Mouse (Mus musculus): ENCODE data around the gene Mrpl9. TPM values are rescaled to one million over a fixed set of nuclear protein-coding genes. Genes with fewer than 3 reads are reported as not detected.

Gene Mrpl9
- 61.7 and 62.7 TPM in 2 replicates for polyA plus RNA-seq (2015; fragmentation: Nextera tagmentation; extraction: Ambion mirVana)

- H3K36me3 ChIP-seq = peaks cover 29% of the 10 kb centered on the region
- H3K4me1 ChIP-seq = peaks cover 13% of the 10 kb centered on the region
- H3K27me3 ChIP-seq = no peaks in the 10 kb centered on the region
- H3K9me3 ChIP-seq = no peaks in the 10 kb centered on the region
- H3K9ac ChIP-seq (replicated peaks) = peak within 1 kb of the TSS; percentile 96
- peak within 1 kb of the TSS; percentile 72 for H3K27ac ChIP-seq (replicated peaks)
- peak; percentile 98 for ATAC-seq (replicated peaks)
- H3K4me2 ChIP-seq (replicated peaks) = peak within 1 kb of the TSS; percentile 93
- 1% methylated on average over 37 of the region's 39 CpGs for WGBS
- H3K4me3 ChIP-seq = peak within 1 kb of the TSS; percentile 60
Measured at GRCm38 (mm10) chr3:94442951-94443596, at the start of gene Mrpl9. Gene Mrpl9 (plus strand): TSS chr3:94443318.

- Histone ChIP-seq H3K4me2 (replicated peaks) (no peak overlapping the region), H3K27ac (replicated peaks) (no peak overlapping the region), H3K9me3 (no peaks in the 10 kb centered on the region), H3K4me3 (no peak overlapping the region), H3K36me3 (no peaks in the 10 kb centered on the region), H3K9ac (replicated peaks) (no peak overlapping the region), H3K27me3 (peaks cover 7% of the 10 kb centered on the region; the same call in 1 of the 2 replicates), H3K4me1 (peaks cover 22% of the 10 kb centered on the region)
- 78% methylated on average over 1 of the region's 1 CpGs for WGBS
- no peak for ATAC-seq (replicated peaks)
Measured at GRCm38 (mm10) chr3:94396336-94396735, 46.8 kb upstream of the Mrpl9 start.

GRCm38 (mm10) chr3:94396851-94397250, 46.3 kb upstream of the Mrpl9 start:
- 85% methylated on average over 4 of the region's 4 CpGs for WGBS
- Histone ChIP-seq H3K27me3 (peaks cover 7% of the 10 kb centered on the region; the same call in 1 of the 2 replicates), H3K4me3 (no peak overlapping the region), H3K4me2 (replicated peaks) (no peak overlapping the region), H3K27ac (replicated peaks) (no peak overlapping the region), H3K9ac (replicated peaks) (no peak overlapping the region), H3K36me3 (no peaks in the 10 kb centered on the region), H3K9me3 (no peaks in the 10 kb centered on the region), H3K4me1 (peaks cover 22% of the 10 kb centered on the region)
- ATAC-seq (replicated peaks) = no peak

GRCm38 (mm10) chr3:94398217-94398616, 44.9 kb upstream of the Mrpl9 start, which contains the start of gene Lingo4:
Gene Lingo4 (plus strand): TSS chr3:94398517.
- Histone ChIP-seq H3K4me1 (peaks cover 22% of the 10 kb centered on the region), H3K27me3 (peaks cover 7% of the 10 kb centered on the region; the same call in 1 of the 2 replicates), H3K27ac (replicated peaks) (peak within 1 kb of the TSS; percentile 55), H3K4me2 (replicated peaks) (peak within 1 kb of the TSS; percentile 75), H3K36me3 (no peaks in the 10 kb centered on the region), H3K9ac (replicated peaks) (peak within 1 kb of the TSS; percentile 56), H3K9me3 (no peaks in the 10 kb centered on the region), H3K4me3 (peak within 1 kb of the TSS; percentile 42)
- WGBS = 80% methylated on average over 6 of the region's 6 CpGs
- ATAC-seq (replicated peaks) = no peak

GRCm38 (mm10) chr3:94398943-94399481, 44.1 kb upstream of the Mrpl9 start:
- under 1% methylated on average over 20 of the region's 20 CpGs for WGBS
- peak; percentile 82 for ATAC-seq (replicated peaks)
- Histone ChIP-seq H3K9ac (replicated peaks) (peak overlapping the region; percentile 56), H3K4me3 (peak overlapping the region; percentile 42), H3K27ac (replicated peaks) (peak overlapping the region; percentile 55), H3K27me3 (peaks cover 7% of the 10 kb centered on the region; the same call in 1 of the 2 replicates), H3K4me2 (replicated peaks) (peak overlapping the region; percentile 75), H3K4me1 (peaks cover 22% of the 10 kb centered on the region), H3K36me3 (no peaks in the 10 kb centered on the region), H3K9me3 (no peaks in the 10 kb centered on the region)

GRCm38 (mm10) chr3:94399663-94400310, 43.3 kb upstream of the Mrpl9 start:
- WGBS = 16% methylated on average over 5 of the region's 5 CpGs
- Histone ChIP-seq H3K4me1 (peaks cover 26% of the 10 kb centered on the region), H3K27me3 (peaks cover 7% of the 10 kb centered on the region; the same call in 1 of the 2 replicates), H3K4me3 (peak overlapping the region; percentile 42), H3K9me3 (no peaks in the 10 kb centered on the region), H3K4me2 (replicated peaks) (peak overlapping the region; percentile 75), H3K27ac (replicated peaks) (no peak overlapping the region), H3K9ac (replicated peaks) (no peak overlapping the region; the same call in 1 of the 2 replicates), H3K36me3 (no peaks in the 10 kb centered on the region)
- no peak for ATAC-seq (replicated peaks)

GRCm38 (mm10) chr3:94402451-94402850, 40.7 kb upstream of the Mrpl9 start:
- ATAC-seq (replicated peaks) = no peak
- 72% methylated on average over 8 of the region's 8 CpGs for WGBS
- Histone ChIP-seq H3K9me3 (no peaks in the 10 kb centered on the region), H3K4me3 (no peak overlapping the region), H3K27me3 (peaks cover 7% of the 10 kb centered on the region; the same call in 1 of the 2 replicates), H3K4me1 (peaks cover 31% of the 10 kb centered on the region), H3K9ac (replicated peaks) (no peak overlapping the region), H3K36me3 (no peaks in the 10 kb centered on the region), H3K4me2 (replicated peaks) (no peak overlapping the region), H3K27ac (replicated peaks) (no peak overlapping the region)

GRCm38 (mm10) chr3:94404366-94405054, 38.6 kb upstream of the Mrpl9 start:
- WGBS = 37% methylated on average over 7 of the region's 7 CpGs
- H3K4me1 ChIP-seq = peaks cover 21% of the 10 kb centered on the region
- no peaks in the 10 kb centered on the region for H3K36me3 ChIP-seq
- ATAC-seq (replicated peaks) = peak; percentile 77
- H3K27me3 ChIP-seq = no peaks in the 10 kb centered on the region
- peak overlapping the region; percentile 52; the same call in 1 of the 2 replicates for H3K27ac ChIP-seq (replicated peaks)
- no peak overlapping the region for H3K4me3 ChIP-seq
- H3K9ac ChIP-seq (replicated peaks) = no peak overlapping the region
- no peaks in the 10 kb centered on the region for H3K9me3 ChIP-seq
- H3K4me2 ChIP-seq (replicated peaks) = no peak overlapping the region

GRCm38 (mm10) chr3:94405561-94405960, 37.6 kb upstream of the Mrpl9 start:
- Histone ChIP-seq H3K4me1 (peaks cover 10% of the 10 kb centered on the region), H3K9ac (replicated peaks) (no peak overlapping the region), H3K27ac (replicated peaks) (no peak overlapping the region), H3K27me3 (no peaks in the 10 kb centered on the region), H3K36me3 (no peaks in the 10 kb centered on the region), H3K9me3 (no peaks in the 10 kb centered on the region), H3K4me3 (no peak overlapping the region), H3K4me2 (replicated peaks) (no peak overlapping the region)
- no peak for ATAC-seq (replicated peaks)
- WGBS = 77% methylated on average over 4 of the region's 4 CpGs

- Histone ChIP-seq H3K36me3 (no peaks in the 10 kb centered on the region), H3K4me3 (peak overlapping the region; percentile 74)
- WGBS = 4% methylated on average over 25 of the region's 25 CpGs
Measured at GRCm38 (mm10) chr3:94412530-94412929, 30.6 kb upstream of the Mrpl9 start.

GRCm38 (mm10) chr3:94413031-94413679, 30.0 kb upstream of the Mrpl9 start, which contains the start of gene Tdrkh:
Gene Tdrkh (plus strand): TSS chr3:94413273.
- Histone ChIP-seq H3K27me3 (no peaks in the 10 kb centered on the region), H3K9ac (replicated peaks) (peak within 1 kb of the TSS; percentile 78), H3K36me3 (no peaks in the 10 kb centered on the region), H3K9me3 (no peaks in the 10 kb centered on the region), H3K4me3 (peak within 1 kb of the TSS; percentile 74), H3K27ac (replicated peaks) (peak within 1 kb of the TSS; percentile 84), H3K4me1 (peaks cover 17% of the 10 kb centered on the region), H3K4me2 (replicated peaks) (peak within 1 kb of the TSS; percentile 90)
- WGBS = 5% methylated on average over 52 of the region's 52 CpGs
- peak; percentile 99 for ATAC-seq (replicated peaks)

More at GRCm38 (mm10) chr3:94412530-94412929, 30.6 kb upstream of the Mrpl9 start:
- Histone ChIP-seq H3K4me1 (peaks cover 17% of the 10 kb centered on the region), H3K4me2 (replicated peaks) (peak overlapping the region; percentile 90), H3K27me3 (no peaks in the 10 kb centered on the region), H3K27ac (replicated peaks) (peak overlapping the region; percentile 84), H3K9me3 (no peaks in the 10 kb centered on the region), H3K9ac (replicated peaks) (peak overlapping the region; percentile 56)
- ATAC-seq (replicated peaks) = peak; percentile 68
